Mouse (Mus musculus) midbrain, embryonic 15.5 days (tissue): ENCODE results near the gene St3gal4. TPM values are rescaled to one million over a fixed set of nuclear protein-coding genes. Genes with fewer than 3 reads are reported as not detected.

Experiments
- ATAC-seq: fragments of 200-750 bp; cut with Nextera tagmentation; replicated peaks from 2 replicates; pipeline ENCODE4 v1.8.0; 2017; ENCODE audit warnings: moderate TSS enrichment
- H3K27ac ChIP-seq: fragments of 300-500 bp; sonication (generic); 2 replicates; pipeline ENCODE4 v1.5.1; 2015; ENCODE audit warnings: mild to moderate bottlenecking, inconsistent platforms
- H3K27me3 ChIP-seq: fragments of 300-500 bp; sonication (generic); replicated peaks from 2 replicates; pipeline ENCODE4 v1.6.1; 2015; ENCODE audit warnings: inconsistent platforms
- H3K36me3 ChIP-seq: fragments of 300-500 bp; sonication (generic); replicated peaks from 2 replicates; pipeline ENCODE4 v1.6.1; 2015; ENCODE audit warnings: inconsistent platforms
- H3K4me1 ChIP-seq: fragments of 300-500 bp; sonication (generic); 2 replicates; pipeline ENCODE4 v1.6.1; 2015; ENCODE audit warnings: inconsistent platforms
- H3K4me2 ChIP-seq: fragments of 300-500 bp; sonication (generic); 2 replicates; pipeline ENCODE4 v1.6.1; 2015; ENCODE audit warnings: inconsistent platforms, mild to moderate bottlenecking, moderate library complexity
- H3K4me3 ChIP-seq: fragments of 300-500 bp; sonication (generic); 2 replicates; pipeline ENCODE4 v1.5.1; 2015; ENCODE audit warnings: mild to moderate bottlenecking, inconsistent platforms
- H3K9ac ChIP-seq: fragments of 300-500 bp; sonication (generic); 2 replicates; pipeline ENCODE4 v1.6.1; 2015; ENCODE audit warnings: mild to moderate bottlenecking, inconsistent platforms
- H3K9me3 ChIP-seq: fragments of 300-500 bp; sonication (generic); 2 replicates; pipeline ENCODE4 v1.6.1; 2016; ENCODE audit warnings: inconsistent platforms
- WGBS: fragments of 180-500 bp; shearing (Covaris S2); methylation state at CpG from one replicate; pipeline ENCODE4 v1.1.7; 2015; ENCODE audit warnings: mixed read lengths; 5-methylcytosine and 5-hydroxymethylcytosine counted together
- polyA plus RNA-seq: library from polyadenylated mRNA; unstranded; fragments of >200 nt; fragmentation: Nextera tagmentation; extraction: Ambion mirVana; gene quantifications from 2 replicates; pipeline ENCODE4 v1.2.1, GENCODE M21; 2015

St3gal4 gene
- polyA plus RNA-seq, result 13.0 and 14.3 TPM in 2 replicates

GRCm38 (mm10) chr9:35119168-35119567 lies at the start of gene St3gal4:
Gene St3gal4, minus strand, starts transcription at chr9:35119268.
- no peak within 1 kb of the TSS for H3K4me3 ChIP-seq
- H3K9me3 ChIP-seq, result no peaks in the 10 kb centered on the region
- no peaks in the 10 kb centered on the region for H3K36me3 ChIP-seq
- no peak within 1 kb of the TSS for H3K27ac ChIP-seq
- no peak within 1 kb of the TSS for H3K4me2 ChIP-seq
- WGBS, result 81% methylated on average over 6 of the region's 6 CpGs
- no peak within 1 kb of the TSS for H3K9ac ChIP-seq
- peaks cover 21% of the 10 kb centered on the region for H3K4me1 ChIP-seq
- no peak for ATAC-seq
- H3K27me3 ChIP-seq, result no peaks in the 10 kb centered on the region

- H3K4me2 ChIP-seq, result no peak overlapping the region
- 0 out of 2 replicates have a peak overlapping the region, but pooled peaks have one; percentile 50 for H3K27ac ChIP-seq
- H3K4me3 ChIP-seq, result no peak overlapping the region
- H3K36me3 ChIP-seq, result no peaks in the 10 kb centered on the region; the same call in 1 of the 2 replicates
- H3K27me3 ChIP-seq, result no peaks in the 10 kb centered on the region
- peak; percentile 57 for ATAC-seq
- H3K9me3 ChIP-seq, result no peaks in the 10 kb centered on the region
- WGBS, result 17% methylated on average over 9 of the region's 9 CpGs
- no peaks in the 10 kb centered on the region for H3K4me1 ChIP-seq
- H3K9ac ChIP-seq, result no peak overlapping the region
Observed at GRCm38 (mm10) chr9:35166798-35167635, 47.9 kb upstream of the St3gal4 start.

DNA sequence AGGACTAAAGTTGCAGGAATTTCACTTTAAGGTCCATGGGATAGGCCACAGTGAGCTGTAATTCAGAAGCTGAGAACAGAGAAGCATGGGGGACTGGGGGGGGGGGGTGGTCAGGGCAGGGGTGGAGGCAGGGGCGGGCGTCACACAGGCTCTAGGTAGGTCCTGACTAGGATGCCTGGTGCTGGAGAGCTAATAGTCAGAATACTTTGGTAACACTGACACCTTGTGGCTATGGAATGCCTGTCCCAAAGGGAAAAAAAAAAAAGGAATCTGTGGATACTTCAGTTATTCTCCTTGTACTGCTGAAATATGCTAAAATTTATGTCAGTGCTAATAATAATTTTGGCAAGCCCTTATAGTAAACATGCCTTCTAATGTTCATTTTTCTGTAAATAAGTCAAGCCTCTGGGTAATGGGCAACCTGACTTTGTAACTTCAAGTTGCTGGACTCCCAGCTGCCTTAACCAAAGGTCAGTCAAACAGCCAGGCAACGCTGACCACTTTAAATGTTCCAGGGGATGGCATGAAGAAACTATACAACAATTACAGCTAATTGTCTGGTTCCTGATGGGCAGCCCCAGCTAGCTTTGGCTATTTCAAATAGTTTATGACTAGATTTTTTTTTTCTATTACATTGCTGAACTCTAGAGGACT lies 47.2 kb upstream of the St3gal4 start:
- Histone ChIP-seq H3K4me3 (no peak overlapping the region), H3K36me3 (no peaks in the 10 kb centered on the region; the same call in 1 of the 2 replicates), H3K4me1 (no peaks in the 10 kb centered on the region), H3K9me3 (no peaks in the 10 kb centered on the region), H3K4me2 (no peak overlapping the region), H3K27me3 (no peaks in the 10 kb centered on the region), H3K9ac (no peak overlapping the region), H3K27ac (0 out of 2 replicates have a peak overlapping the region, but pooled peaks have one; percentile 50)
- peak; percentile 74 for ATAC-seq
- 32% methylated on average over 3 of the region's 3 CpGs for WGBS

DNA sequence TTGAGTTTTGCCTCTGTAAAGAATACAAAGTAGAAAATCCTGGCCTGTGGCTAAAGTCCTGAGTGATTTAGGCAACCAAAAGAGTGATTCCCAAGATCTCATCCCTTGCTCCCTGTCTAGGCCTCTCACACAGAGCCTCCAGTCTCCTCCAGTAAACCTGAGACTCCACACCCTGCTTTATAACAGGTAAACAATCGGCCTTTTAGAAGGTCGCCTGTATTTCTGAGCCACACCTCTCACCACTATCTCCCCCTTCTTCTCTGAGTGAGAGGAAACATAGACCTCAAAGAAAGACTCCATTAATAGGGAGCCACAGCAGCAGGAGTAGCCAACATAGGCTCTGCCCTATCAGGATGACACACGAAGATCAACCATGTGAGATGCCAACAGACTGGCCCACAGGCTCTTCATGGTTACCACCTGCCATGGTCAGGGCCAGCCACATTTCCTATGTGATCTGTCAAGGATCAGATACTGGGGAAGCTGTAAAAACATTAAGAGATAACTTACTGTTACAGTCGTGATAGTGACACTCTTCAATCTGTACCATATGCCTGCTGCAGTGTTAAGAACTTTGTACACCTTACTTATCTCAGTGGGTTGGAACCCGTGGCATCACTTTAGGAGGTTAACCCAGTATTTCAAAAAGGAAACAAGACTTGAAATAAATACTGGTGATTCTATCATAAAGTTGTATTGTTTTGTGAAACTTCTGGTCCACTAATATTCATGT lies 45.2 kb upstream of the St3gal4 start:
- WGBS, result 88% methylated on average over 5 of the region's 5 CpGs
- H3K9ac ChIP-seq, result no peak overlapping the region
- no peaks in the 10 kb centered on the region for H3K9me3 ChIP-seq
- no peaks in the 10 kb centered on the region for H3K36me3 ChIP-seq
- no peaks in the 10 kb centered on the region for H3K27me3 ChIP-seq
- H3K4me3 ChIP-seq, result no peak overlapping the region
- ATAC-seq, result no peak
- H3K4me1 ChIP-seq, result no peaks in the 10 kb centered on the region
- no peak overlapping the region for H3K4me2 ChIP-seq
- H3K27ac ChIP-seq, result no peak overlapping the region

DNA sequence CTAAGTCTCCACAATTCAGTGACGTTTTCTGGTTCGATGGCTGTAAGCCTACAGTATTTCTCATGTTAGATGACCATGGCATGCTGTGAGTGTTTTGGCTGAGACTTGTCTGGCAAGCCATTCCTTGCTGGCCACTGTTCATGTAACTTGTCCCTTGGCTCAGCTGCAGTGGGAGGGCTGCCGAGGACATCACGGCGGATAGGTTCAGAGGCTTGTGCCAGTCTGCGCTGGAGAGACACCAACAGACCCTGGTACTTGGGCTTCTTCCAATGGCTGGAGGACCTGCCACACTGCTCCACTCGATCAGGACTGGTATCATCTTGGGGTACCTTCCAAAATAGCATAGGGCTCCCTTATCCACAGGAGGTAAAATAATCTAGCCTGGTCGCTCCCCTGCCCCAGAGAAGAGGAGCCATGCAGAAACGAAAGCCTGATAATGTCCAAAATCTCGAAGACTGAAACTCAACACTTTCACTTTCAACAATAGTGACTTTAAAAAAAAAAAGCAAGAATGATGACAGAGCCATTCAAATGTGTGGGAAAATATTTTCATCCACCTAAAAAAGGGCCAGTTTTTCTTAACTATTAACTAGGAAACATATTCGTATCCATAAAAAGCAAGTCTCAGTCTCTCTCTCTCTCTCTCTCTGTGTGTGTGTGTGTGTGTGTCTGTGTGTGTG lies 44.1 kb upstream of the St3gal4 start:
- no peaks in the 10 kb centered on the region for H3K4me1 ChIP-seq
- H3K27me3 ChIP-seq, result no peaks in the 10 kb centered on the region
- no peak overlapping the region for H3K4me2 ChIP-seq
- H3K9ac ChIP-seq, result no peak overlapping the region
- ATAC-seq, result no peak
- no peak overlapping the region for H3K4me3 ChIP-seq
- H3K36me3 ChIP-seq, result no peaks in the 10 kb centered on the region
- H3K9me3 ChIP-seq, result no peaks in the 10 kb centered on the region
- WGBS, result 91% methylated on average over 11 of the region's 11 CpGs
- no peak overlapping the region for H3K27ac ChIP-seq

DNA sequence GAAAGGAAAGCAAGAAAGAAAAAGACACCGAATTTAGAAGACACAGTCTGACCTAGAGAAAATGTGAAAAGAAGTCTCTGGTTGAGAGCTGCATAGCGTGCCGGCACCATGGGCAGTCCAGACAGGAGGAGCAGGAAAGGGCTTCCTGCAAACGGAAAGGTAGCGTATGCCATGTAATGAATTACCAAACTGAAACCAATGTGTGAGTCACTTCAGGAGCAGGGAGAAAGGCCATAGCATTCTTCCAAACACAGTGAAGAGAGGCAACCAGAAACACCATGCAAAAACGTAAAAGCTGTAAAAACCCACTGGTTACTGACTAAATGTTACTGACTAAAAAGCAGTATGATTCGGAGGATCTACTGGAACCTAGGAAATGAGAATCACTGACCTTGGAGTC lies 42.7 kb upstream of the St3gal4 start:
- Histone ChIP-seq H3K4me2 (no peak overlapping the region), H3K9ac (no peak overlapping the region), H3K9me3 (no peaks in the 10 kb centered on the region), H3K36me3 (no peaks in the 10 kb centered on the region), H3K27ac (no peak overlapping the region), H3K27me3 (no peaks in the 10 kb centered on the region), H3K4me3 (no peak overlapping the region), H3K4me1 (no peaks in the 10 kb centered on the region)
- 92% methylated on average over 7 of the region's 7 CpGs for WGBS
- no peak for ATAC-seq

DNA sequence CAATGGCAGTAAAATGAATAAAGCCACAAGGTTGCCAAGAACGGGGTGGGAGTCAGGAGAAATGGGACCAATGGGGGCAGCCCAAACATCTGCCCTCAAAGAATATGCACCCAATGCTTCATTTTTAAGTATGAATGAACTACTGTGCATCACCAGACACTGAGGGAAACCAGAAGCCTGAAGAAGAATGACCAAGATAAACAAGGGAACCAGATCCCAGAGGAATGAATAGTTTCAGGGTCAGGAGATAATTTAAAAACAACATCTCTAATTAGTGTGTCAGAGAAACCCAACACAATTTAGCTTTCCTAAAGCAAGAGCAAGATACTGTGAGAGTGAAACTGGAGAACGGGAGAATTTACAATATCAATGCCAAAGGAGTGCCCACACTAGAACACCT lies 41.6 kb upstream of the St3gal4 start:
- Histone ChIP-seq H3K27me3 (no peaks in the 10 kb centered on the region), H3K4me2 (no peak overlapping the region), H3K9me3 (no peaks in the 10 kb centered on the region), H3K4me1 (no peaks in the 10 kb centered on the region), H3K27ac (no peak overlapping the region), H3K4me3 (no peak overlapping the region), H3K9ac (no peak overlapping the region), H3K36me3 (no peaks in the 10 kb centered on the region)
- 89% methylated on average over 2 of the region's 2 CpGs for WGBS
- ATAC-seq, result no peak

DNA sequence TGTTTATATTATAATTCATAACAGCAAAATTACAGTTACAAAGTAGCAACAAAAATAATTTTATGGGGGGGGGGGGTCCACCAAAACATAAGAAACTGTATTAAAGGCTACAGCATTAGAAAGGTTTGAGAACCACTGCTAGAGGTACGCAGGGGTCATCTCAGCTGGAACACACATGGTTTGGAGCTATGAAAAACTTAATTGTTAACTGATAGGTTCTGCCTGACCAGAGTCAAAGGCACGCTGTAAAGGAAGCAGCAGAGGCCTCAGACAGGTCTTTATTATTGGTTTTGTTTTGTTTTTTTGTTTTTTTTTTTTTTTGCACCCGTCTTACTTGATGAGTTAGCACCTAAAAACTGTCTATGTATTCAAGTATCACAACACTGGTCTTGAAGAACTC lies 39.4 kb upstream of the St3gal4 start:
- Histone ChIP-seq H3K36me3 (no peaks in the 10 kb centered on the region), H3K27me3 (no peaks in the 10 kb centered on the region), H3K9ac (no peak overlapping the region), H3K4me1 (no peaks in the 10 kb centered on the region), H3K27ac (no peak overlapping the region), H3K9me3 (no peaks in the 10 kb centered on the region), H3K4me2 (no peak overlapping the region), H3K4me3 (no peak overlapping the region)
- WGBS, result 84% methylated on average over 3 of the region's 3 CpGs
- ATAC-seq, result no peak

DNA sequence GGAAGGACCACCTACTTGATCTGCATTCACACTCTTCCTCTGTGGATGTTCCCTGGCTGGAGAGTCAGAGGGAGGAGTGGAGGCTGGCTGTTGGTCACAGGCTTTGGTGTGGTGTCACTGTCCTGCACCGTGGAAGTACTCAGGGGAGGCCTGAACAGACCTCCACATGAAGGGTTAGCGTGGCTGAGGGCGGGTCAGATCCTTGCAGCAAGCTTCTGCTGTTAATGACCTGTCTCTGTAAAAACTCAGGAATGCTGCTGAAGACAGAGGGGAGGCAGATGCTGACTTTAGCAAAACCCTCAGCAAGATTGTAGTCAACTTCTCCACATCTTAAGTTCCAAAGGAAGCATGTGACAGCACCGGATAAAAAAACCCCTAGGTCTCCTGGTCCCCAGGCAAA lies 37.8 kb upstream of the St3gal4 start:
- Histone ChIP-seq H3K4me1 (no peaks in the 10 kb centered on the region), H3K27ac (no peak overlapping the region), H3K27me3 (no peaks in the 10 kb centered on the region), H3K9me3 (no peaks in the 10 kb centered on the region), H3K4me2 (no peak overlapping the region), H3K4me3 (no peak overlapping the region), H3K36me3 (no peaks in the 10 kb centered on the region), H3K9ac (no peak overlapping the region)
- 89% methylated on average over 4 of the region's 4 CpGs for WGBS
- no peak for ATAC-seq

GRCm38 (mm10) chr9:35156002-35156710 lies 37.1 kb upstream of the St3gal4 start:
- Histone ChIP-seq H3K27me3 (no peaks in the 10 kb centered on the region), H3K9me3 (no peaks in the 10 kb centered on the region), H3K9ac (no peak overlapping the region), H3K27ac (no peak overlapping the region), H3K4me1 (no peaks in the 10 kb centered on the region), H3K4me3 (no peak overlapping the region), H3K4me2 (no peak overlapping the region), H3K36me3 (no peaks in the 10 kb centered on the region)
- WGBS, result 93% methylated on average over 5 of the region's 5 CpGs
- no peak for ATAC-seq

DNA sequence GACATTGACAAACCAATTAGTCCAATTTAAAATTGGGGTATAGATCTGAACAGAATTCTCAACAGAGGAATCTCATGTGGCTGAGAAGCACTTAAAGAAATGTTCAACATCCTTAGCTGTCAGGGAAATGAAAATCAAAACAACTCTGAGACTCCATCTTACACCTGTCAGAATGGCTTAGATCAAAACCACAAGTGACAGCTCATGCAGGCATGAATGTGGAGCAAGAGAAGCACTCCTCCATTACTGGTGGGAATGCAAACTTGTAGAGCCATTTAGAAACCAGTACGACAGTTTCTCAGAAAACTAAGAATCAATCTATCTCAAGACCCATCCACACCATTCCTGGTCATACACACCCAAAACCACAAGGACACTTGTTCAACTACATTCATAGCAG lies 33.9 kb upstream of the St3gal4 start:
- no peak for ATAC-seq
- Histone ChIP-seq H3K27me3 (no peaks in the 10 kb centered on the region), H3K36me3 (no peaks in the 10 kb centered on the region), H3K4me1 (no peaks in the 10 kb centered on the region), H3K9ac (no peak overlapping the region), H3K9me3 (no peaks in the 10 kb centered on the region), H3K4me2 (no peak overlapping the region), H3K4me3 (no peak overlapping the region), H3K27ac (no peak overlapping the region)
- 95% methylated on average over 1 of the region's 1 CpGs for WGBS
